Mouse (Mus musculus): ENCODE measurements around the gene Coa6. TPM values are rescaled to one million over a fixed set of nuclear protein-coding genes. Genes with fewer than 3 reads are reported as not detected.
A peak's percentile ranks its signal among the peaks of the same experiment; 100 is the strongest.

The Coa6 gene
- 50.1 and 51.5 TPM in 2 replicates for polyA plus RNA-seq (2014; fragmentation: Nextera tagmentation; extraction: Ambion mirVana)

GRCm38 (mm10) chr8:126422174-126422919 is at the start of gene Coa6:
Coa6 (plus strand) TSS chr8:126422515.
- ATAC-seq (ENCODE audit: low FRiP score) (peak; percentile 99), DNase-seq (ENCODE audit: low spot score, missing footprints) (peak; percentile 99)
- Histone ChIP-seq H3K27ac (ENCODE audit: low read depth, low read length) (peak within 1 kb of the TSS; percentile 40; the same call in 1 of the 2 replicates), H3K9ac (ENCODE audit: low read length) (peak within 1 kb of the TSS; percentile 91), H3K27me3 (ENCODE audit: control insufficient read depth, insufficient read depth, low read length) (no peaks in the 10 kb centered on the region), H3K36me3 (ENCODE audit: control insufficient read depth, insufficient read depth, low read length) (peaks cover 10% of the 10 kb centered on the region), H3K4me2 (peak within 1 kb of the TSS; percentile 89), H3K4me1 (ENCODE audit: control insufficient read depth, insufficient read depth, low read length) (peaks cover 4% of the 10 kb centered on the region), H3K4me3 (ENCODE audit: low read depth, low read length) (peak within 1 kb of the TSS; percentile 85), H3K9me3 (ENCODE audit: control insufficient read depth, low read length) (no peaks in the 10 kb centered on the region)
- WGBS: under 1% methylated on average over 61 of the region's 61 CpGs

GRCm38 (mm10) chr8:126379580-126379979 is 42.7 kb upstream of the Coa6 start:
- ATAC-seq (ENCODE audit: low FRiP score) (no peak), DNase-seq (ENCODE audit: low spot score, missing footprints) (no peak)
- H3K4me3 ChIP-seq (ENCODE audit: low read depth, low read length): no peak overlapping the region
- H3K9me3 ChIP-seq (ENCODE audit: control insufficient read depth, low read length): no peaks in the 10 kb centered on the region
- H3K4me2 ChIP-seq: no peak overlapping the region
- no peak overlapping the region for H3K9ac ChIP-seq (ENCODE audit: low read length)
- 92% methylated on average over 6 of the region's 6 CpGs for WGBS
- H3K27ac ChIP-seq (ENCODE audit: low read depth, low read length): no peak overlapping the region
- no peaks in the 10 kb centered on the region for H3K4me1 ChIP-seq (ENCODE audit: control insufficient read depth, insufficient read depth, low read length)
- H3K27me3 ChIP-seq (ENCODE audit: control insufficient read depth, insufficient read depth, low read length): no peaks in the 10 kb centered on the region
- H3K36me3 ChIP-seq (ENCODE audit: control insufficient read depth, insufficient read depth, low read length): no peaks in the 10 kb centered on the region

- H3K4me1 ChIP-seq (ENCODE audit: control insufficient read depth, insufficient read depth, low read length): no peaks in the 10 kb centered on the region
- no peaks in the 10 kb centered on the region for H3K36me3 ChIP-seq (ENCODE audit: control insufficient read depth, insufficient read depth, low read length)
- no peaks in the 10 kb centered on the region for H3K9me3 ChIP-seq (ENCODE audit: control insufficient read depth, low read length)
- no peak overlapping the region for H3K9ac ChIP-seq (ENCODE audit: low read length)
- ATAC-seq (ENCODE audit: low FRiP score): no peak
- no peak overlapping the region for H3K27ac ChIP-seq (ENCODE audit: low read depth, low read length)
- no peak overlapping the region for H3K4me2 ChIP-seq
- WGBS: 61% methylated on average over 2 of the region's 2 CpGs
- no peak overlapping the region for H3K4me3 ChIP-seq (ENCODE audit: low read depth, low read length)
- no peaks in the 10 kb centered on the region for H3K27me3 ChIP-seq (ENCODE audit: control insufficient read depth, insufficient read depth, low read length)
- DNase-seq (ENCODE audit: low spot score, missing footprints): no peak
Measured at GRCm38 (mm10) chr8:126380141-126380540, 42.2 kb upstream of the Coa6 start.

GRCm38 (mm10) chr8:126381299-126381698 is 41.0 kb upstream of the Coa6 start:
- Histone ChIP-seq H3K4me3 (ENCODE audit: low read depth, low read length) (no peak overlapping the region), H3K27me3 (ENCODE audit: control insufficient read depth, insufficient read depth, low read length) (no peaks in the 10 kb centered on the region), H3K9ac (ENCODE audit: low read length) (no peak overlapping the region), H3K9me3 (ENCODE audit: control insufficient read depth, low read length) (no peaks in the 10 kb centered on the region), H3K36me3 (ENCODE audit: control insufficient read depth, insufficient read depth, low read length) (no peaks in the 10 kb centered on the region), H3K27ac (ENCODE audit: low read depth, low read length) (no peak overlapping the region), H3K4me2 (no peak overlapping the region), H3K4me1 (ENCODE audit: control insufficient read depth, insufficient read depth, low read length) (no peaks in the 10 kb centered on the region)
- no peak for ATAC-seq (ENCODE audit: low FRiP score)
- WGBS: 81% methylated on average over 7 of the region's 7 CpGs
- DNase-seq (ENCODE audit: low spot score, missing footprints): no peak

GRCm38 (mm10) chr8:126382216-126382615 is 40.1 kb upstream of the Coa6 start:
- 43% methylated on average over 14 of the region's 14 CpGs for WGBS
- Histone ChIP-seq H3K9ac (ENCODE audit: low read length) (no peak overlapping the region), H3K27me3 (ENCODE audit: control insufficient read depth, insufficient read depth, low read length) (no peaks in the 10 kb centered on the region), H3K9me3 (ENCODE audit: control insufficient read depth, low read length) (no peaks in the 10 kb centered on the region), H3K4me1 (ENCODE audit: control insufficient read depth, insufficient read depth, low read length) (no peaks in the 10 kb centered on the region), H3K4me2 (no peak overlapping the region), H3K27ac (ENCODE audit: low read depth, low read length) (no peak overlapping the region), H3K4me3 (ENCODE audit: low read depth, low read length) (no peak overlapping the region), H3K36me3 (ENCODE audit: control insufficient read depth, insufficient read depth, low read length) (no peaks in the 10 kb centered on the region)
- ATAC-seq (ENCODE audit: low FRiP score) (no peak), DNase-seq (ENCODE audit: low spot score, missing footprints) (no peak)

- H3K9me3 ChIP-seq (ENCODE audit: control insufficient read depth, low read length): no peaks in the 10 kb centered on the region
- H3K36me3 ChIP-seq (ENCODE audit: control insufficient read depth, insufficient read depth, low read length): no peaks in the 10 kb centered on the region
- WGBS: 67% methylated on average over 5 of the region's 5 CpGs
- H3K27me3 ChIP-seq (ENCODE audit: control insufficient read depth, insufficient read depth, low read length): no peaks in the 10 kb centered on the region
- H3K4me3 ChIP-seq (ENCODE audit: low read depth, low read length): no peak overlapping the region
- peak; percentile 58; the same call in 1 of the 2 replicates for ATAC-seq (ENCODE audit: low FRiP score)
- no peak overlapping the region for H3K27ac ChIP-seq (ENCODE audit: low read depth, low read length)
- no peaks in the 10 kb centered on the region for H3K4me1 ChIP-seq (ENCODE audit: control insufficient read depth, insufficient read depth, low read length)
- peak; percentile 89 for DNase-seq (ENCODE audit: low spot score, missing footprints)
- no peak overlapping the region for H3K9ac ChIP-seq (ENCODE audit: low read length)
- no peak overlapping the region for H3K4me2 ChIP-seq
Measured at GRCm38 (mm10) chr8:126382749-126383148, 39.6 kb upstream of the Coa6 start.

GRCm38 (mm10) chr8:126387566-126387965 is 34.7 kb upstream of the Coa6 start:
- Histone ChIP-seq H3K27ac (ENCODE audit: low read depth, low read length) (no peak overlapping the region), H3K4me3 (ENCODE audit: low read depth, low read length) (no peak overlapping the region), H3K4me1 (ENCODE audit: control insufficient read depth, insufficient read depth, low read length) (peaks cover under 1% of the 10 kb centered on the region; the same call in 1 of the 2 replicates), H3K9me3 (ENCODE audit: control insufficient read depth, low read length) (no peaks in the 10 kb centered on the region), H3K9ac (ENCODE audit: low read length) (no peak overlapping the region), H3K4me2 (no peak overlapping the region), H3K27me3 (ENCODE audit: control insufficient read depth, insufficient read depth, low read length) (no peaks in the 10 kb centered on the region), H3K36me3 (ENCODE audit: control insufficient read depth, insufficient read depth, low read length) (no peaks in the 10 kb centered on the region)
- no peak for DNase-seq (ENCODE audit: low spot score, missing footprints)
- WGBS: 89% methylated on average over 4 of the region's 4 CpGs
- no peak for ATAC-seq (ENCODE audit: low FRiP score)

- ATAC-seq (ENCODE audit: low FRiP score): no peak
- no peak for DNase-seq (ENCODE audit: low spot score, missing footprints)
- H3K4me2 ChIP-seq: no peak overlapping the region
- H3K9me3 ChIP-seq (ENCODE audit: control insufficient read depth, low read length): no peaks in the 10 kb centered on the region
- no peak overlapping the region for H3K9ac ChIP-seq (ENCODE audit: low read length)
- H3K4me3 ChIP-seq (ENCODE audit: low read depth, low read length): no peak overlapping the region
- 78% methylated on average over 2 of the region's 2 CpGs for WGBS
- no peaks in the 10 kb centered on the region for H3K36me3 ChIP-seq (ENCODE audit: control insufficient read depth, insufficient read depth, low read length)
- no peak overlapping the region for H3K27ac ChIP-seq (ENCODE audit: low read depth, low read length)
- H3K27me3 ChIP-seq (ENCODE audit: control insufficient read depth, insufficient read depth, low read length): no peaks in the 10 kb centered on the region
- H3K4me1 ChIP-seq (ENCODE audit: control insufficient read depth, insufficient read depth, low read length): peaks cover 8% of the 10 kb centered on the region; the same call in 1 of the 2 replicates
Measured at GRCm38 (mm10) chr8:126391541-126391940, 30.8 kb upstream of the Coa6 start.

GRCm38 (mm10) chr8:126395386-126395785 is 26.9 kb upstream of the Coa6 start:
- no peaks in the 10 kb centered on the region for H3K36me3 ChIP-seq (ENCODE audit: control insufficient read depth, insufficient read depth, low read length)
- H3K4me2 ChIP-seq: no peak overlapping the region
- H3K4me3 ChIP-seq (ENCODE audit: low read depth, low read length): no peak overlapping the region
- no peak overlapping the region for H3K9ac ChIP-seq (ENCODE audit: low read length)
- no peak overlapping the region for H3K27ac ChIP-seq (ENCODE audit: low read depth, low read length)
- ATAC-seq (ENCODE audit: low FRiP score): no peak
- DNase-seq (ENCODE audit: low spot score, missing footprints): no peak
- no peaks in the 10 kb centered on the region for H3K27me3 ChIP-seq (ENCODE audit: control insufficient read depth, insufficient read depth, low read length)
- H3K9me3 ChIP-seq (ENCODE audit: control insufficient read depth, low read length): no peaks in the 10 kb centered on the region
- WGBS: 59% methylated on average over 9 of the region's 9 CpGs
- peaks cover 8% of the 10 kb centered on the region; the same call in 1 of the 2 replicates for H3K4me1 ChIP-seq (ENCODE audit: control insufficient read depth, insufficient read depth, low read length)

All from midbrain, embryonic 11.5 days (tissue).